Mouse (Mus musculus): ENCODE data around the gene Pnpla1.
A peak's percentile ranks its signal among the peaks of the same experiment; 100 is the strongest.

Gene Pnpla1

GRCm38 (mm10) chr17:28846974-28847617 is 11.1 kb upstream of the Pnpla1 start:
- no peak for DNase-seq

DNA sequence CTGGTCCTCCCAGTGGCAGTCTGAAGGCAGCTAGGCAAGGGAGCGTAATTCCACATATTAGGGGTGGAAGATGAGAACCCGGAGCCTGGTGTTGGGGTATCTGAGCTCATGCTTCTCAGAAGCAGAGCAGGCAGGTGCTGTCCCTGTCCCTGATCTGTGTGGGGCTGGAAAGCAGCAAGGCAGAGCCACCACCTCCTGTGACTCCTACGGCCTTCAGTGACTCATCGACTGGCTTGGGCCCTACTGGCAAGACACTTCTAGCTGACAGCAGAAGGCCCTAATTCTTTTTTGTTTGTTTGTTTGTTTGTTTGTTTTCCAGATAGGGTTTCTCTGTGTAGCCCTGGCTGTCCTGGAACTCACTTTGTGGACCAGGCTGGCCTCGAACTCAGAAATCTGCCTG is 7.7 kb upstream of the Pnpla1 start:
- no peak for DNase-seq

DNA sequence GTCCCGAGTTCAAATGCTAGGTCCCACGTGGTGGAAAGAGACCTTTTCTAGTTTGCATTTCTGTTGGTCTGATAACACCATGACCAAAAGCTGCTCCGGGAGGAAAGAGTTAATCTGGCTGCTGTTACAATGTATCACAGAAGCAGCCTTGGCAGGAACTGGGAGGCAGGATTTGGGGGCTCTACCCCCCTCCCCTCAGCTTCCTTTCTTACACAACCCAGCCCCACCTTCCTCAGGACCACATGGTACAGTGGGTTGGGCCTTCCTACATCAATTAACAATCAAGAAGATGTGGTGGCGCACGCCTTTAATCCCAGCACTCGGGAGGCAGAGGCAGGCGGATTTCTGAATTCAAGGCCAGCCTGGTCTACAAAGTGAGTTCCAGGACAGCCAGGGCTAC is 3.8 kb upstream of the Pnpla1 start:
- no peak for DNase-seq

GRCm38 (mm10) chr17:28855166-28855885 is 2.9 kb upstream of the Pnpla1 start:
- peak in 1 of 2 experiments; percentile 45 for DNase-seq

GRCm38 (mm10) chr17:28856030-28856429 is 2.2 kb upstream of the Pnpla1 start:
- no peak for DNase-seq

DNA sequence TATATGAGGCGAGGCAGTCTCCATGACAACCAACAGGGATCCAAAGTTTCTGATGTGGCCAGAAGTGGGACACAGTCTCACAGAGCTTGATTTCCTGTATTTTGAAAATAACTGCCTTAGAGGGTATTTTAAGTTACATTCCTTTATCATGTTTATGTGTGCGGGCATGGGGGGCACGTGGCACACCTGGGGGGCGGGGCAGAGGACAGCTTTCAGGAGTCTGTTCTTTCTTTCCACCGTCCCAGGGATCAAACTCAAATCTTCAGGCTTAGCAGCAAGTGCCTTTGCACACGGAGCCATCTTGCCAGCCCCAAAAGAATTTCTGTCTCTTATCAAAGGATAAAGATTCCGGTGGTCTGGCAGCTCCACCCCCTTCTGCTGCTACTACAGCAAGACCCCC is 5.7 kb downstream of the Pnpla1 start:
- no peak for DNase-seq

DNA sequence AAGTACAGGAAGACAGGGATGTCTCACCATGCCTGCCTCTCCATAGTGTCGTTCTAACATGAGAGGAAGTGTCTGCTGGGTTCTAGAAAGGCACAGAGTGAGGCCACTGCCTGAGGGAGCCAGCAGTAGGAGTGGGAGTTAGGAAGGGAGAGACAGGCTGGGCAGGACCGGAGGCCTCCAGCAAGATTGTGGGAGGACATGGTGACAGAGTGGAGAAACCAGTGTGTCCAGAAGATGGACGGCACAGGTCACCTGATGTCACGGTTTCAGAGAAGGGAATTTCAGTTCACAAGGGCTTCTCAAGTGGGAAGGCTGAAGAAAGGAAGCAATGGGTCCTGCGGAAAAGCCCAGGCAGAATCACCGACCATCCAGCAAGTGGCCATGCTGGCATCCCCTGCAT is 6.3 kb downstream of the Pnpla1 start:
- no peak for DNase-seq

DNA sequence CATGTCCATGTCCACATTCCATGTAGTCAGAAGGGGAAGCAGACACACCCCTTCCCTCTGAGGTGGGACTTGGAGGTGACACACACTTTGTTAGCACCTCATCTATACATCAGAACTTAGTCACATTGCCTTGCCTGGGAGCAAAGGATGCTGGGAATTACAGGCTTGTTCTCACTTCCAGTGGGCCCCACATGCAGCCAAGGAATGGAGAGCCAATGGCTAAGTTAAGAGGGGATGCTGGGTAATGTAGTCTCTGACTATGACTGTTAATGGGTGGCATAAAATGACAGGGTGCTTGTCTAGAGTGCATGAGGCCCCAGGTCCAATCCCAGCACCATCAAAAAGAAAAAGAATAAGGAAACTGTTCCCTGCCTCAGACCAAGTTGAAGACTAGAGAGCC is 8.7 kb downstream of the Pnpla1 start:
- no peak for DNase-seq

DNA sequence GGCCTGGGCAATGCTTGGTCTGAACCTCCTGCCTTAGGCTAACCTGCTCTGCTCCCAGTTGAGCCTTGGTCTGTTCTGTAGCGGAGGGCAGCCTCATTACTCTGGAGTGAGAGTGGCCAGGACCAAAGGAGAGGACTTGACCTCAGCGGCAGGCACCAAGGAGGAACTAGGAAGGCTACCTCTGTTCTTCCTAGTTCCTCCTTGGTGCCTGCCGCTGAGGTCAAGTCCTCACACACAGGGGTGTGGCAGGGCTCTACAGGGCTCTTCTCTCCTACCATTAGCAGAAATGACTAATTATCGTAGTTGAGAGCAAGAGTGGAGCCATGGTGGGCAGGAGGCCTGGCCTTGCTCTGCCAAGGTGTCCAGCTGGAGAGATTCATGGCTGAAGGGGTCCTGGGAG is 9.2 kb downstream of the Pnpla1 start:
- DNase-seq, result no peak

GRCm38 (mm10) chr17:28869412-28870110 is 11.3 kb downstream of the Pnpla1 start:
- DNase-seq, result no peak

DNA sequence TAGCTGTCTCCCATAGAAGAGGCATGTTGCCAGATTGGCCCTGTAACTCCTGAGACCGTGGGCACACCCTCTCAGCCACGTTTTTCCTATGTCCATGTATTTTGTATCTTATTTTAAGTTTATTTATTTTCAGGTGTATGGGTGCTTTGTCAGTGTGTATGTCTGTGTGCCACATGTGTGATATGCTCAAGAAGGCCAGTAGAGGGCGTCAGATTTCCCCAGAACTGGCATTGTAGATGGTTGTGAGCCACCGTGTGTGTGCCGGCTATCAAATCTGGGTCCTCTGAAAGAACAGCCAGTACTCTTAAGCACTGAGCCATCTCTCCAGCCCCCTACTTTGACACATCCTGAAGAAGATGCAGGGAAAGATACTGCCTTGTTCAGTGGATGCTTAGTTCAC is 12.2 kb downstream of the Pnpla1 start:
- no peak for DNase-seq

GRCm38 (mm10) chr17:28871831-28872230 is 13.6 kb downstream of the Pnpla1 start:
- DNase-seq, result no peak

GRCm38 (mm10) chr17:28872322-28872721 is 14.1 kb downstream of the Pnpla1 start:
- DNase-seq, result no peak

DNA sequence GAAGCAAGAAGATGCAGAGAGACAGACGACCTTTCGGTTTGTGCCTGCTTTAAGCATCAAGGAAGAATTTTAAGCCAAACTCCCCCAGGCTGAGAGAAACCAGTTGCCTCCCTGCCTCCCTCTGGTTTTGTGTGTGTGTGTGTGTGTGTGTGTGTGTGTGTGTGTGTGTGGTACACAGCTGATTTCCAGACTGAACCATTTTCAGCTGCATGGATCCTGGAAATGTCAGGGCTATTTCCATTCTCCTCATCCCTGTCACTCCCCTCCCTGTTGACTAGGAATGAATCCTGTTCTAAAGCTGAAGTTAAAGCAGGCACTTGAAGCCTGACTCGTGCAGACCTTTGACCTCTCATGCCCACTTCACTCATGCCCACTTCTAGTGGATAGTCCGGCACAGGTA is 16.0 kb downstream of the Pnpla1 start:
- DNase-seq, result no peak

GRCm38 (mm10) chr17:28874825-28875224 is 16.6 kb downstream of the Pnpla1 start:
- peak; percentile 74 to 79 for DNase-seq

DNA sequence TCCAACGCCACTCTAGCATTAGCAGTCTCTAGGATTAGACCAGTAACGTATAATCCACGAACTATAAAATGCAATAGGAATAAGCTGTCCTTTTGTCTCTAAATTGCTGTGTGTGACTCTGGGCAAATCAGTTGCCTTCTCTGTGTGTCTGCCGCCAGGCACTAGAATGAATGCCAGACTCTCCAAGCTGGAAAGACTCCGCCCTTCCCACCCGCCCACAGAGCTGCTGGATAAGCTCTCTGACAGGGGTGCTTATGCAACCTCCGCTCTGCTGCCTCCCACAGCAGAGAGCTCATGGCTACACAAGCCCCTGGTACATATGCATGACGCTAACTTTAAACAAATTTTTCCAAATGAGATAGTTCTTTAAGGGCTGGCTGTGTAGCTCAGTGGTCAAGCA is 17.1 kb downstream of the Pnpla1 start:
- peak; percentile 42 to 52 for DNase-seq

- no peak for DNase-seq
Measured at GRCm38 (mm10) chr17:28876331-28876730, 18.1 kb downstream of the Pnpla1 start.

DNA sequence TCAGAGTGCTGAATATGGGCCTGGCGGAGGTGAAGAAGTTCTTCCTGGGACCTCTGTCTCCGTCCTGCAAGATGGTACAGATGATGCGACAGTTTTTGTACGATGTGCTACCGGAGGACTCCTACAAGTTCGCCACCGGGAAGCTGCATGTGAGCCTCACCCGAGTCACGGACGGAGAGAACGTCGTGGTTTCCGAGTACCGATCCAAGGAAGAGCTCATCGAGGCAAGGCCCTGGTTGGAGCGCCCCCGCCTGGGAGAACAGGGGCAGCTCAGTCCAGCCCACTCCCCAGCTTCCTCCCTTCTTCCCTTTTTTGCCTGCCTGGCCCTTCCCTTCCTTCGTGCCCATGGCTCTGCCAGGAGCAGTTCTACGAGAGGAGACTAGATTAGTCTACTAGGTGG is 18.6 kb downstream of the Pnpla1 start:
- no peak for DNase-seq

DNA sequence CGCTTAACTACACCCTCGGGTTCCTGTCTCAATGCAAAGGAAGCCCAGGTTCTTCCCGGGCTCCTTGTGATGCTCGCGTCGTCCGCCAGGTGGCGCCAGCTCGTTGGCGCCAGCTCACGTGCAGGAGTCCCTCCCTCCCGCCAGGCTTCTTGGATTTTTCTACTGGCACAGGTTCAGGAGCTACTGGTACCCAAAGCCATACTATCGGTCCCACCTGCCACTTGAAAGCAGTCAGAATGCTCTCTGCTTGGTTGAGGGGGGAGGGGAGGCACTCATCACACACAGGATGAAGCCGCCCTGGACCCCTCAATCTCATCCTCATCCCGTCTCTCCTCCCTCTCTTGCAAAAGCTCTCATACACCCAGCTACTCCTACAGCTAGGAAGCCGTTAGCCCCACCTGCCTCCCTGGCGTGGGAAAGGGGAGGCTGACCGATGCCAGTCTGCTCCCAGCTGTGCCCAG is 21.8 kb downstream of the Pnpla1 start:
- DNase-seq, result peak; percentile 41 to 75

- DNase-seq, result peak; percentile 22 to 55
Measured at GRCm38 (mm10) chr17:28882316-28882715, 24.1 kb downstream of the Pnpla1 start.

DNA sequence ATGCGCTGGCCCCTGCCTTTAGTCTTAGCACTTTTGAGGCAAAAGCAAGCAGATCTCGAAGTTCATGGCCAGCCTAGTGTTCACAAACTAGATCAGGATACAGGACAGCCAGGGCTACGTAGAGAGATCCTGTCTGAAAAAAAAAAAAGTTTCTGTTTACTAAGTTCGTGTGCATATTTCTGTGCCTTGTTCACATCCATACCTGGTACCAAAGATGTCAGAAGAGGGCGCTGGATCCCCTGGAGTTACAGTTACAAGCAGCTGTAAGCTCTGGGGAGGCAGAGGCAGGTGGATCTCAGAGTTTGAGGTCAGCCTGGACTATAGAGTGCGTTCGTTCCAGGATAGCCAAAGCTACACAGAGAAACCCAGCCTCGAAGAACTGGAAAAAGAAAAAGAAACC is 24.6 kb downstream of the Pnpla1 start:
- no peak for DNase-seq

DNA sequence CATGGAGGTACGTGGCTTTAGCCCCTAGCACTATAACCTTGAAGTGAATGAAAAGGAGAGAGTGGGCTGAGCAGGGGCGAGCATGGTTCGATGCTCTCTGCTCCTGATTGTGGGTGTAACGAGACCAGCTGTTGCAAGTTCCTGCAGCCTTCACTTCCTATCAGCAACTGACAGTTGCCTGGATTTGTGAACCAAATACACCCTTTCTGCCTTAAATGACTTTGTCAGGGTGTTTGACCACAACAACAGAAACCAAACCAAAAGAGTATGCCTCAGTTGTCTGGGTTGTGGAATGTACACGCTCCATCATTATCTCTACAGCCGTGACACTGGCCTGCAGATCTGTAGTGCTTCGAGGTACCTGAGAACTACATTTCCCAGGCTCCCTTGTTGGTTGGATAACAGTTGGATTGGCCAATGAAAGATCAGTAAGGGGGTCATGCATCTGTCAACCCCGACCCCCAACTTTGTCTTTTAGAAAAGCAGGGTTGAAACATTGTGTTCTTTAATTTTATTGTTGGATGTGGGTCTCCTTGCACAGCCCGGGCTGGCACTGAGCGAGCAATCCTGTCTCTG is 25.8 kb downstream of the Pnpla1 start:
- DNase-seq, result no peak

DNA sequence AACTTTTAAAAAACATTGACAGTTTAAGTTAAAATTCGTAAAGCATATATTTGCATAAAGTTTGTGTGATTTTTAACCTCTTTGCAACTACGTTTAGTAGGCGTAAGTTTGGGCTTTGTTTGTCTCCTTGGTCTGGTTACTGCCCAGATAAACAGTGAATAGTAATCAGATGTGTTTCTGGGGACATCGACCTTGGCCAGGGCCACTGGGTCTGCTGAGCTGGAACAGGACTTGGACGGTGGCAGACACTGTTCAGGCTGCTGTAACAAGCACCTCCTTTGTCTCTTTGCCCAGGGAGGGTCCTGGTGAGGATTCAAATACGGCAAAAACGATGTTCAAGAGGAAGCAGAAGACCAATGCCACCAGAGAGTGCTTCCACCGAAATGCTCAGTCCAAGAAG is 27.0 kb downstream of the Pnpla1 start:
- no peak for DNase-seq

DNA sequence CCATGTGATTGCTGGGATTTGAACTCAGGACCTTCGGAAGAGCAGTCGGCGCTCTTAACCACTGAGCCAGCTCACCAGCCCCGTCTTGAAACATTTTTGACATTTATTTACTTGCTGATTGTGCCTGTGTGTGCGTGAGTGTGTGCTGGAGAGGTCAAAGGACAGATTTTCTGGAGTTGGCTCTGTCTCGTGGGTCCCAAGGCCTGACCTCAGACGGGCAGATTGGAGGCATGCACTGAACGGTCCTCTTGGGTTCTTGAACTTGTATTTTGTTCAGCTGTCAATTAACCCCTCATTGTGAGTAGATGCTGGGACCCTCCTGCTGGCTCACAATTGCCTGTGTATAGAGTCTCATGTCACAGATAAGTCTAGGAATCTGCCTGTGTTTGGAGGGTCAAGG is 28.1 kb downstream of the Pnpla1 start:
- DNase-seq, result no peak

All from kidney, adult 8-10 months (tissue).